Mouse (Mus musculus) embryonic fibroblast, embryonic 13.5 days (primary cell): ENCODE results near the gene Kbtbd4.

Experiments used
- CTCF ChIP-seq: IDR thresholded peaks from 2 replicates; pipeline ENCODE4 v1.5.1; 2011; ENCODE audit warnings: mild to moderate bottlenecking, control low read depth, low read length, moderate library complexity, borderline replicate concordance; ENCODE audit not compliant: insufficient read depth
- POLR2A ChIP-seq: IDR thresholded peaks from 2 replicates; pipeline ENCODE4 v1.6.1; 2011; ENCODE audit warnings: low read depth, mild to moderate bottlenecking, control low read depth, low read length, moderate library complexity

DNA sequence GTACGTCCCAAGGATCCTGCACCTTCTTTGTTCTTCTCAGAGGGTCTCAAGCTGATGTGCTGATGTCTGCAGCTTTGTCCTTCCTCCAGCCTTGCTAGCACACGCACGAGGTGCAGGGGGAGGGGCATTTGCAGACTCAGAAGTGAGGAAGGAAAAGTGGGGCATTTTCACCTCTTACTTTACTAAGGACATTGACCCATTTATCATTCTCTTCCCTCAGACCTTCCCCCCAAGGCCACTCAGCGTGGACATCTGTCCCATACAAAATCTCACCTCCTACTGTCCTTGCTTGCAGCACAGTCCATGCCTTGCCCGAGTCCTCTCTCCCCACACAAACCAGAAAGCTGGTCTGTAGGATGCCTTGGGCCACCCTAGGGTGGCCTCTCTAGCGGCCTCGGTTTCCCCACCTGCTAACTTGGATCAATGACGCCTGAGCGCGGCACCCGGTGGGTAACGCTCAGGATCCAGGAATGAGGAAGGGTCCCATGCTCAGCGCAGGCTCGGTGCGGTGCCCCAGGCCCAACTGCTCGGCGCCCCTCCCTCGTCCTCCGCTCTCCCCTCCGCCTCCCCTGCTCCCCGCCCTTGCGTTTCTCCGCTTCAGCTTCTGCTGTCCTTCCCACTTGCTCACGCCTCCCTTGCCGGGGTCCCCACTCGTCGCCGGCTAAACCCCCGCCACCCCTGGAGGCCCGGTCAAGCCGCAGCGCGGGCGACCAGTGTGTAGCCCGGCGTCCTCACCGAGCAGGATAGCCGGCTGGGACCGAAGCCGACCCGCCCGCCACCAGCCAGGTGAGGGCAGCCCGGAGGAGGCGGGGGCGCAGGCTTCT, 19.1 kb upstream of the Kbtbd4 start, which contains the start of gene C1qtnf4:
- TF ChIP-seq POLR2A (no peak), CTCF (no peak)
